Mouse (Mus musculus): ENCODE data around the gene Cox5a.

Cox5a gene

GRCm38 (mm10) chr9:57526435-57526834 is 5.4 kb downstream of the Cox5a start:
- DNase-seq (ENCODE audit: low read depth), result no peak

GRCm38 (mm10) chr9:57531946-57532345 is 10.9 kb downstream of the Cox5a start:
- DNase-seq (ENCODE audit: low read depth), result no peak

GRCm38 (mm10) chr9:57536362-57536761 is 15.3 kb downstream of the Cox5a start:
- DNase-seq (ENCODE audit: low read depth), result no peak

- DNase-seq (ENCODE audit: low read depth), result peak; percentile 91
Measured at GRCm38 (mm10) chr9:57537044-57537727, 16.1 kb downstream of the Cox5a start, which contains the start of gene Fam219b. TSS of gene Fam219b (plus strand) at chr9:57537528.

- DNase-seq (ENCODE audit: low read depth), result peak; percentile 29
Measured at GRCm38 (mm10) chr9:57537728-57538181, 16.7 kb downstream of the Cox5a start.

DNA sequence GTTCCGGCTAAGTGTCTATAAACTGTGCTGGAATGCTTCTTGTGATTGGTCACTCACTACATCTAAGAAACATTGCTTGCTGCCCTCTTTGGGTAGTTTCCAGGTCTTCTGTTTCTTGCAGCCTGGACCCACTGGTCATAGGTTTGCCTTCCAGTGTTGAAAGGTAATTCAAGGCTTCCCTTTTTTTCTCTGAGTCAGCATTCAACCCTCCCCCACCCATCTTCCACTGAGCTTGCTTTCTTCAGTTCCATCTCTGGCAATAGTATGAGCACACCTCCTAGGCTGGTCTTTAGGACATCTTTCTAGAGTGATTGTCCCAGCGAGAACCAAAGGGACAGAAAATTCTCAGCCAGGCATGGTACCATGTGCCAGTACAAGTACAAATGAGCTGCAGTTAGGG is 18.5 kb downstream of the Cox5a start:
- DNase-seq (ENCODE audit: low read depth), result no peak

- DNase-seq (ENCODE audit: low read depth), result peak; percentile 83
Measured at GRCm38 (mm10) chr9:57541312-57541711, 20.2 kb downstream of the Cox5a start.

- DNase-seq (ENCODE audit: low read depth), result no peak
Measured at GRCm38 (mm10) chr9:57543951-57544350, 22.9 kb downstream of the Cox5a start.

GRCm38 (mm10) chr9:57547287-57547686 is 26.2 kb downstream of the Cox5a start:
- peak; percentile 20 for DNase-seq (ENCODE audit: low read depth)

GRCm38 (mm10) chr9:57547869-57548268 is 26.8 kb downstream of the Cox5a start:
- no peak for DNase-seq (ENCODE audit: low read depth)

DNA sequence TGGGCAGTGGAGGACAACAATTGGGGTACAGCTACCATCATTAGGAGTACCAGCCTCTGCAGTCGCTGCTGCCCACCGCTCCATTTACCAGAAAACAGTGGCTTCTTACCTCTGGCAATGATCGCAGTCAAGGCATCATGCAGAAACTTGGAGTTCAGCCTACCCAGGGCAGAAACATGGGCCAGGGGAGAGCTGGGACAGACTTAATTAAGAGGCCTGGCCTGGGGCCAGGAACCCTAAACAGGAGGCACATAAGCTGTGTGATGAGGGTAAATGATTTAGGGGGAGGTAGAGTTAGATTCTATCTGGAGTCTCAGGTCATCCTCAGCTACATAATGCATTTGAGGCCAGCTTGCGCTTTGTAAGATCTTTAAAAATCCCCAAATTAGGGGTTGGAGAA is 28.1 kb downstream of the Cox5a start:
- DNase-seq (ENCODE audit: low read depth), result no peak

- no peak for DNase-seq (ENCODE audit: low read depth)
Measured at GRCm38 (mm10) chr9:57550126-57550862, 29.2 kb downstream of the Cox5a start.

GRCm38 (mm10) chr9:57552139-57552887 is 31.2 kb downstream of the Cox5a start, which contains the start of gene Mpi:
TSS of gene Mpi (minus strand) at chr9:57552763.
- DNase-seq (ENCODE audit: low read depth), result peak; percentile 78

DNA sequence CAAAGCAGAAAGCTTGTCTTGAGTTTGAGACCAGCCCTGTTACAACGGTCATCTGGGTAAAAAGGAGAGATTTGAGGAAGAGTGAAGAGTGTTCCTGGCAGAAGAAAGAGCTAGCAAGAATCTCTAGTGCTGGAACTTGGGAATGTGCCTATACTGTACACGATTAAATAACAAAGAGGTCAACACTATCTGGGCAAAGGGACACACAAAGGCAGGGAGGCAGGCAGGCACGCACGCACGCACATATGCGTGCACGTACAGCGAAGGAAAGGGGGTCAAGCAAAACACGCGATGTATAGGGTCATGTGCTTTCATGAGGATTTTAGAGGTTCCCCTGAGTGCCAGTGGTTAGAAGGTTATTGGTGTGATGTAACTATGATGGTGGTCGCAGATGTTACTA is 32.0 kb downstream of the Cox5a start:
- no peak for DNase-seq (ENCODE audit: low read depth)

GRCm38 (mm10) chr9:57554753-57555152 is 33.7 kb downstream of the Cox5a start:
- DNase-seq (ENCODE audit: low read depth), result no peak

GRCm38 (mm10) chr9:57557215-57557614 is 36.1 kb downstream of the Cox5a start:
- no peak for DNase-seq (ENCODE audit: low read depth)

DNA sequence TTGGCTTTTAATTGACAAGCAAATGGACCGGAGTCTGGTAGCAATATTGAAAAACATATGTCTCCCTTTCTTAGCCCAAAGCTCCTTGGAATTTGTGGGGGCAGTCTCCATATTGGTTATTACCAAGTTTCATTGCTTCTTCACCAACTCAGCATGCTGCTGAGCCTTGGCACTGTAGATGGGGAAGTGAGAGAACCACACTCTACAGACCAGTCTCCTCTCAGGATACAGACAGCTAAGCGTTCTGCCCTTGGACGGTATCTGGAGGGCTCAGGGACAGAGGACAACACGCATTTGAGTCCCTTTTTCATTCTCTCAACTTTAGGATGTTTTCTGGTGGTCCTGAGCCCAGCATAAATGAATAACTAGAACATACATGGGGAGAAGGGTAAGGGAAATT is 37.6 kb downstream of the Cox5a start:
- DNase-seq (ENCODE audit: low read depth), result no peak

- DNase-seq (ENCODE audit: low read depth), result no peak
Measured at GRCm38 (mm10) chr9:57559568-57559967, 38.5 kb downstream of the Cox5a start.

DNA sequence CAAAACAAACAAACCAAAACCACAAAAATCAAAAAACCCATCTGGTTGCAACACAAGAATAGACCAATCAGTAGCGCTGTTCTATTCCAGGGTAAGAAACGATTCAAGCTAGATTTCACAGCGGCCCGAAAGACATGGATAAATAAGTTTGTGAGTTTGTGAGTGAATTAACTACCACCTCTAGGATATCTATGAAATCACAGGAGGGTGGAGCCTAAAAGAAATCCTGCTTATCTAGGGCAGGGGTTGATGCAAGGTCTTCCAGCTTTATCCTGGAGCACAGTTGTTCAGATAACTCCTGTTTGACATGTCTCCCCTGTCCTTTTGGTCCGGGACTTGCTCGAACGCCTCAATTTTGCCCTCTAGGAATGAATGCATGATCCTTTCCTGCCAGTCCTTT is 39.2 kb downstream of the Cox5a start:
- peak; percentile 3 for DNase-seq (ENCODE audit: low read depth)

DNA sequence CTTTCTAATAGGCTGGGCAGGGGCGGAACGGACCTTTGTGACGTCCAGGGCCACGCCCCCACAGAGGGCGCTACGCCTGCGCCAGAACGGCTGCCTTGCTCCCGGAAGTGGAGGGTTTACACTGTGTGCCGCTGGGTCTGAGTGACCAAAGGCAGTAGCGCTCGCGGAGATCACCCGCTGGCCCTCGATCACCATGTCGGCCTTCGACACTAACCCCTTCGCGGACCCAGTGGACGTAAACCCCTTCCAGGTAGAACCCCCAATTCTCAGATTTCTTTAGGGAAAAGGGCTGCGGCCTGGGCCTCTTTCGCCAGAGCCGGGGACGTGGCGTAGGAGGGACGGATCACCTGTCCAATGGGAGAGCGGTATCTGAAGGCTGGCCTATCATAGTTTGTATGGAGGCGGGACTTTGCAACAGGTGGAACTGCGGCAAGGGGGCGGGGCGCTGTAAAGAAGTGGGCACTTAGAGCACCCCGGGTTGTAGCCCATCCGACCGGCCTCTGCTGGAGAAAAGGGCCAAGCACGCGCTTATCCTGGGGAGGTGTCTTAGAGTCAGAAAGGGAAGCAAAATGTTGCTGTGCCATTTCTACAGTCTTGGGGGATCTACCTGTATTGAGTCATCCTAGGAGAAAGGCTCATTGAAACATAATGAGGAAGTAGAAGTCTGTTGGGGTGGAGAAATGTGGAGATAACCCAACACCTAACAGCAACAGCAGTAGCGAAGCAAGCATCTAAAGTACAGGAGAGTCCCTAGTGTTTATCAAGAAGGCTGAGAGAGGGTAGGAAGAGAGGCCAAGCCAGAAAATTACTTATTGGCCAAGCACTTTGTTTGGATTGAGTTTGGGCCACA is 40.0 kb downstream of the Cox5a start, which contains the start of gene Scamp2:
TSS of gene Scamp2 (plus strand) at position 83 of the 850 bp plus-strand sequence.
- DNase-seq (ENCODE audit: low read depth), result peak; percentile 92

DNA sequence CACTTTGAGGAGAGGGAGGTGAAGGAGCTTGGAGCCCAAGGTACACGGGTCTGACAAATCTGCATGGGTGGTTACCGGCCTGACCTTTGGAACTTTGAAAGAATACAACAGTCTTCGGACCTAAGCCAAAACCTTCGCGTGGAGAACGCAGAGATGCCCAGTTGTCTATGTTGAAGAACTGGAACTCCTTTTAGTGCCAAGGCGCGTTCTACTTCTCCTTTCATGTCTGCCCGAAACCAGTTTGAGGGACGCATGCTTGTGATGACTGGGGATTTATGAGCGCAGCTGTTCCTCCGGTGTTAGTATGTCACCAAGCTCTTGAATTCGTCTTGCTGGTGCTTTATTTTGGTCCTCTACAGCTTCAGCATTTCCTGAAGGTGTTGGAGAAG is 40.6 kb downstream of the Cox5a start:
- no peak for DNase-seq (ENCODE audit: low read depth)

Data from NIH3T3 (cell line).